Mouse (Mus musculus) layer of hippocampus, adult 9-11 months (tissue): Measurements from ENCODE around the gene Vmn1r160.
"Not testable (repeated sequence)": the region's sequence is repeated elsewhere in the genome, so short reads cannot be mapped to it uniquely, and the experiment has no call there.

ENCODE experiments used
- DNase-seq: peaks from one replicate; pipeline ENCODE4 v3.0.0; 2022

Vmn1r160 gene

GRCm38 (mm10) chr7:22870924-22871323 lies at the start of gene Vmn1r160:
TSS of gene Vmn1r160 (plus strand) at chr7:22871224.
- not testable (repeated sequence) for DNase-seq

DNA sequence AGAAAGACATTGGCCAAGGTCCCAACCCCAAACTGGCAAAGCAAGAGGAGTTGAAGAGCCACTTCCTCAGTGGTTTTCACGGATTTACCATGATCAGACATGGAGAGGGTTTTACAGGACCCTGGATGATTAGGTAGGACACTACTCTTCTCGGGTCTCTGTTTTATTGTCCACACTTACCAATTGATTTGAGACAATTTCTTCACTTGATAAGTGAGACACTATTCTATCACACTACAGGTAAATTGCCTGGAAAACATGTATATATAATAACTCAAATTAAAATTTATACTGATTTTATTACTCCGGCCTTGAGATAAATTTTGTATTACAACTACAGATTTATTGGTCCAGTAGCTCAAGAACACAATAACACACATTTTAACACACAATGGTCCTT lies 27.5 kb upstream of the Vmn1r160 start, which contains the start of gene Vmn1r159:
Gene Vmn1r159, minus strand, starts transcription at position 101 of the 400 bp plus-strand sequence.
- DNase-seq: not testable (repeated sequence)
